Mouse (Mus musculus) testis, adult 2 months (tissue): ENCODE measurements at regions not wholly inside any gene's neighbourhood (a gene's known extent, or its start where the extent isn't known, plus 50 kb on each side); places are given as distances from the start of the nearest gene placed in this dataset.

Experiments
- CTCF ChIP-seq: fragments of 200-500 bp; IDR thresholded peaks from 2 replicates; pipeline ENCODE4 v1.5.1; 2012; ENCODE audit warnings: low read depth, mild to moderate bottlenecking, inconsistent platforms, low read length, moderate library complexity; ENCODE audit not compliant: control insufficient read depth, insufficient read depth, insufficient replicate concordance
- POLR2A ChIP-seq: fragments of 200-500 bp; IDR thresholded peaks from 2 replicates; pipeline ENCODE4 v1.6.1; 2012; ENCODE audit warnings: low read depth, mild to moderate bottlenecking, inconsistent platforms, low read length, moderate library complexity; ENCODE audit not compliant: control insufficient read depth

GRCm38 (mm10) chr15:7017281-7017845 lies 73.1 kb upstream of the Lifr start:
- TF ChIP-seq POLR2A (no peak), CTCF (no peak)
